Mouse (Mus musculus): ENCODE results near the gene Tmem167b. TPM values are rescaled to one million over a fixed set of nuclear protein-coding genes. Genes with fewer than 3 reads are reported as not detected.

The Tmem167b gene
- total RNA-seq, 2 experiments from 2014 or later: 56.7 to 58.7 TPM

DNA sequence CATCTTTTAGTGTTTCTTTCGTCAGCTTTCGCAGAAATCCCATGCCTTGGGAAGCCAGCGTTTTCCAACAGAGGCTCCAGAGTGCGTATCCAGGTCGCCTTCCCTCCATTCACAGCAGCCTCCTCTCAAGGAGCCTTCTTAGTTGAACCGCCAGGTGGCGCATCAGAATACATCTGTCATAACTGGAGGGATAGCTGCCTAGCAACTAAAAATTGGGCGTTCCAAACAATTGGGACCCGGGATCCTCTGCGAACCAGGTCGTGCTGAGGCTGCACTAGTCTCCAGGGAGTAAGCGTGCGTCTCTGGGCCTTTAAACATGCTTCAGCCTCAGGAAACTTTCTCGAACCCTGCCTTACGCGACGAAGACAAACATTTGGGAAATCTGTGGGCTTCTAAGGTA is 25.0 kb downstream of the Tmem167b start:
- peak; percentile 85 to 93 for DNase-seq (ENCODE audit: low spot score in 2 of 2)

DNA sequence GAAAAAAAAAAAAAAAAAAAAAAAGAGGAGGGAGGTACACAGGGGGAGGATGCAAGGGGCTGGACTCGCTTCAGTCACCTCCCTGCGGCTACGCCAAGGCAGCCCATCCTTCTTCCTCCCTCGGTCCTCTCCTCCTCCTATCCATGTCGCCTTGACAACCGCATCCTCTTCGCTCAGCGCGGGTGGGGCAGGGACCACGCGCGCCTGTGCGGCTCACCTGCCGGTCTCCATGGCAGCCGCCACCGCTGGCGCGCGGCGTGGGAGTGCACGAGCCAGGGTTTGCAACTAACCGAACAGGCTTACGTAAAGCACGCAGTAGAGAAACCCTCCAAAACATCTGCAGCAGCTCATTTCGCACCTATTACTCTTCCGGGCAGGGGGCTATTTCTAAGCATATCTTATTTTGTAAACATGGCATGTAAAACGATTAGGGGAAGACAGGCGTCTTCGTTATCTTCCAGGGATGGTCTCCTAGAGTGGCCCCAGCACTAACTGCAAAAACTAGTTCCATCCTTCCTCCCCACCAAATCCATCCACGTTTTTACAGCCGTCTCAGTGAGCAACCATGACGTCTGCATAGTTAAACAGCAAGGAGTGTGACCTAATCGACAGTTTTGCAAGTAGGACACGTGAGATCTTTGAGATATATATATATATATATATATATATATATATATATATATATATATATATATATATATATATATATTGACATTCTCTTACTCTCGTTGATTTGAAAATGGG is 25.6 kb downstream of the Tmem167b start, which contains the start of gene 5330417C22Rik:
TSS of gene 5330417C22Rik (minus strand) at position 20 of the 744 bp plus-strand sequence.
- DNase-seq (ENCODE audit: low spot score in 2 of 2): peak; percentile 90 to 91

DNA sequence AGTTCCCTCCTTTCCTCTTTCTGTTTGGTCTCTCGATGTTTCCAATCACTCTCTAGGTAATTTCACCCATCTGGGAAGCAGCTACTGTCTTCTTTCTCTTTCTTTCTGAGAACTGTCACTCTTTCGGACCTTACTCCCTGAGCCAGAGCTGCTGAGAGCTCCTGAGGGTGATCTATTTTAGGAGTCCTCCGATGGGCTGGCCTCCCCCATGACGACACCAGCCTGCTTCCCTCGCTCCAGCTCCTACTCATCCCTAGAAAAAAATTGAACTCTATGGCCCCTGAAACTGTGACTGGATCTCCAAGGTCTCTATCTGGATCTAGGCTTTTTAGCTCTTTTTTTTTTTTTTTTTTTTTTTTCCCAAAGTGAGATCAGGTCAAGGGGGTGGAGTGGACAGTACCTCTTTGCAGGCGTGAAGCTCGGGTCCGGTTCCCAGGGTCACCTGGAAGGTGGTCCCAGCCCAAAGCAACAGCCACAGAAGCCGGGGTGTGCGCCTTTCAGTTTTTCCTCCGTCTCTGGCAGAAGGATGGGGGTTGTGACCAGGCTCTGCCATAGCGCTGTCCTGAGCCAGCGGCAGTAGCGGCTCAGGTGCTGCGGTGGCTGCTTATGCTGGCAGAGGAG is 26.3 kb downstream of the Tmem167b start:
- DNase-seq (ENCODE audit: low spot score in 2 of 2): no peak

GRCm38 (mm10) chr3:108533951-108534350 is 28.3 kb downstream of the Tmem167b start, which contains the start of gene 1700013F07Rik:
1700013F07Rik (plus strand) TSS chr3:108534150.
- no peak for DNase-seq (ENCODE audit: low spot score in 2 of 2)

DNA sequence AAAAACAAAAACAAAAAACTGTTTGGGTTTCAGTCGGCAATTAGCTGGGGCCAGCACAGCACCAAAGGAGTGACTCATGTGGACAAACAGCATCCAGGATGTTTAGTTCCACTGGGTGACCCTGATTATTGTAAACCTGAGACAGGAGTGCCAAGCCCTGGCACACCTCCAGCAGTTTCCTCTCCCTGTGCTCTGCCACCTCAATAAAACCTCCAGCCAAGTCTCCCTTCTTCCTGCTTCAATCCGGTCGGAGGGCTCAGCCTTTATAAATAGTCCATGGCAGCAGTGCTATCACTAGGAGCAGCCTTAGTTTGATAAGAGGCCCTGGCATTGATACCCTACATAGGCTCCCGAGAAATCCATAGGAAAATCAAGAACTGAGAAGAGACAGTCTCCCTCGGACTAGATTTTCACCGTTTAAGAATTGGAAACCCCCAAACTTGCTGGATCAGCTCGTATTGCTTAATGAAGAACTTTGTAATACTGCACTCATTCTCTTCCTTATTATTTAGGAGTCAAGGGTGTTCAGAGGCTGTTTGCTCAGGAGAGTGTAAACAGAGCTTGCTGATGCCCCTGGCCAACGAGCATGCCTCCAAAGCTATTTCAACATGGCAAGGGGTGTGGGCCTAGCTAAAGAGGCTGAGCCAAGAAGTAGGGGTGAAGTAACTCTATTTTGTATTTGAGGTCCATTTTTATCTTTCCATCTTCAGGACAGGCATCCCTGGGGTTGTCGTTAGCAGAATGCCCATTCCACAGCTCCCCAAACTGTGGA is 29.0 kb downstream of the Tmem167b start:
- no peak for DNase-seq (ENCODE audit: low spot score in 2 of 2)

DNA sequence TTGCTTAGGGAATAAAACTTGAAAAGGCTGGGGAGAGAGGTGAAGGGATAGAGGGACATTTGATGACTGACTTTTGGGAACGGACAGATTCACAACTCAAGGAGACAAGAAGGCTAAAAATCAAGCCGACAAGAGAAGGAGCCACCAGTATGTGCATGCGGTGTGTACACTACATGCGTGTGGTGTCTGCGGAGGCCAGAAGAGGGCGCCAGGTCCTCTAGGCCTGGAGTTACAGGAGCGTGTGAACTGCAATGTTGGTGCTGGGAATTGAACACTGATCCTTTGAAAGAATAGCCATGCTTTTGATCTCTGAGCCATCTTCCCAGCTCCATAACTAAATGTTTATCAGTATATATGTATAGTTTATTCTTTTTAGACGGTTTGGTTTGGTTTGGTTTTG is 33.8 kb downstream of the Tmem167b start:
- DNase-seq (ENCODE audit: low spot score in 2 of 2): no peak

DNA sequence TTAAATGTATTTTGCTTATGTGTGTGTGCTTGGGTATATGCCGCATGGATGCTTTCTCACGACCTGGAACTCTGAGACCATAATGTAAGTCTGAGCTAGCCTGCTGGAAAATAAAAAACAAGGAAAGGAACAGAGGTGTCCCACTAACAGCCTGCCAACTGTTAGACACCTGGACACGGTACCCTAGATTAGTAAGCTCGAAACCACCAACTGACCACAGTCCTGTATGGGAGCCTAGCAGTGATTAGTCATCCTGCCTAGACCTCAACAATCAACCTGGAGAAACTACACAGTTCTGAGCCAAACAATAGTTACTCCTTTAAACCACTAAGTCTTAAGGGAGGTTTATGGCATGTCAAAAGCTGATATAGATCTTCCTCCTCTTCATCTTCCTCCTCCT is 38.9 kb downstream of the Tmem167b start:
- DNase-seq (ENCODE audit: low spot score in 2 of 2): no peak

GRCm38 (mm10) chr3:108518276-108518675 is 44.0 kb downstream of the Tmem167b start:
- no peak for DNase-seq (ENCODE audit: low spot score in 2 of 2)

DNA sequence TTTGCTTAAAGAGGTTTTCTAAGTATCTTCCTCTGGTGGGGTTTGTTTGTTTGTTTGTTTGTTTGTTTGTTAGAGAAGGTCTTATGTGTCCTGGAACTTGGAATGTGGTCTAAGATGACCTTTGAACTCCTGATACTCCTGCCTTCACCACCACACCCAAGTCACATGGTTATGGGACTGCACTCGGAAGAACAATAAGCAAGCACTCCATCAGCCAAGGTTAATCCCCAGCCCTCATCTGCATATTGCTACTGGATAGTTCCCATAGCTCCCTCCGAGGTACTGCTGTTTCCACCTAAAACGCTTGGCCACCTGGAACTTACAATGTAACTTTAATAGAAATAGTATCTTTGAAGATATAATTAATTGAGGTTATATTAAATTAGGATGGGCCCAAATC is 48.8 kb downstream of the Tmem167b start:
- no peak for DNase-seq (ENCODE audit: low spot score in 2 of 2)

DNA sequence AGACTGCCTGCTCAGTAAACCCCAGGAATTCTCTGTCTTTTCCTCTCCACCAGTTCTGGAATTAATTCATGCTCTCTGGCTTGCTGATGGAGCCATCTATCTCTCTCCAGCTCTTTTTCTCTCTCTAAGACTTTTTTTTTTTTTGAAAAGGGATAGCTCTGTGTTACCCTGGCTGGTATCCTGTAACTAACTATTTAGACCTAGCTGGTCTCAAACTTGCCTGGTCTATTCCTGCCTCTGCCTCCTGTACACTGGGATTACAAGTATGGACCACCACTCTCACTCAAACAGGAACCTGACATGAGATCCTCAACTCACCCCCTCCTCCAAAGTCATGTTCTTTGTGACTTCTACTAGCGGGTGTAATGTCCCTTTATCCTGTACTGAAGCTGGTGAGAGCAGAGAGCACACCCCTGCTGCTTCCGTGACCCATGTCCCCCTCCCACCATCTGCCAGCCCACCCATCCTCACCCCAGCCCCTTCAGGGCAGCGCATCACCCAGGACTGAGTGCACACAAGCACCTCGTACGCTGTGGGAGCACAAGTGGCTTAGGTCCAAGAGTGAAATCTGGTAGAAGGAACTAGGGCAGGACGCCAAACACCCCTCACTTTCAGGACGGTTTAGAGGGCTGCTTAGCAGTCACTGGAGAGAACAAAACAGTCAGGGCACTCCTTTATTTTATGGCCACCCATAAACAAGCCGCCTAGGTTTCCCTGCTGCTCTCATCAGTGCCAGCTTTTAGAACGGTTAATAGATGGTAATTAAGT is 51.4 kb downstream of the Tmem167b start:
- DNase-seq (ENCODE audit: low spot score in 2 of 2): peak; percentile 50 to 78

DNA sequence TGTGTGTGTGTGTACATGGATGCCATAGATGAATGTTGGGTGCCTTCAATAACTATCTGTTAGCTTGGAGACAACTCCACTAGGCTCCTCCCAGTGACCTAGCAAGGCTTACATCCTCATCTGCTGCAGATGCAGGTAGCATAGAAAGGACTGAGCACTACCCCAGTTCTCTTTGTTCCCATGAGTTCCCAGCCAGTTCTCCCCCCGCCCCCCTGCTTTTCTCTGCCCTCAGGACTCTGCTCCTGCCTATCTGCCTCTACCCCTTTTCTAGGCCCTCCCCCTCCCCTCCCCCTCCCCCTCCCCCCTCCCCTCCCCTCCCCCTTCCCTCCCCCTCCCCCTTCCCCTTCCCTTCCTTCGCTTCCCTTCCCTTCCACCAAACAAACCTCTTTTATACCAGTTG is 52.1 kb downstream of the Tmem167b start:
- DNase-seq (ENCODE audit: low spot score in 2 of 2): no peak

GRCm38 (mm10) chr3:108508745-108509474 is 53.4 kb downstream of the Tmem167b start:
- DNase-seq (ENCODE audit: low spot score in 2 of 2): no peak

Small RNA genes within 50 kb of the gene (microRNA-seq; reads per million reads assigned to microRNA genes)
- 0 reads per million in 2 experiments for gene Gm22860

Other genes with a start within 250 kb of the Tmem167b start
- under 1 TPM; 0.86 to 0.99 TPM for gene Mybphl, start 197.6 kb downstream of the Tmem167b start, total RNA-seq (2021)
- 10 to 100 TPM; 23.2 to 25.0 TPM for gene Psrc1, start 178.6 kb downstream of the Tmem167b start, total RNA-seq (2021)
- gene Celsr2, start 146.9 kb downstream of the Tmem167b start, total RNA-seq (2021): 100 to 1,000 TPM; 172 to 173 TPM
- gene Sars, start 117.3 kb downstream of the Tmem167b start, total RNA-seq (2021): 100 to 1,000 TPM; 205 to 221 TPM
- 1 to 10 TPM; 3.1 TPM for gene 1700013F07Rik, start 28.3 kb downstream of the Tmem167b start, total RNA-seq (2021)
- gene 5330417C22Rik, start 25.9 kb downstream of the Tmem167b start, total RNA-seq (2021): 10 to 100 TPM; 25.3 to 32.2 TPM
- 10 to 100 TPM; 20.4 to 23.0 TPM for gene Taf13, start 9.2 kb upstream of the Tmem167b start, total RNA-seq (2021)
- gene Wdr47, start 28.8 kb upstream of the Tmem167b start, total RNA-seq (2021): 100 to 1,000 TPM; 112 to 128 TPM
- 10 to 100 TPM; 29.6 to 33.2 TPM for gene Clcc1, start 91.4 kb upstream of the Tmem167b start, total RNA-seq (2021)
- gene Gpsm2, start 159.8 kb upstream of the Tmem167b start, total RNA-seq (2021): 10 to 100 TPM; 10.8 to 14.1 TPM
- not detected for gene Aknad1, start 177.2 kb upstream of the Tmem167b start, total RNA-seq (2021)

All from layer of hippocampus, adult 18-20 months (tissue).